Mouse (Mus musculus): ENCODE data around the gene Pgap2.

DNA sequence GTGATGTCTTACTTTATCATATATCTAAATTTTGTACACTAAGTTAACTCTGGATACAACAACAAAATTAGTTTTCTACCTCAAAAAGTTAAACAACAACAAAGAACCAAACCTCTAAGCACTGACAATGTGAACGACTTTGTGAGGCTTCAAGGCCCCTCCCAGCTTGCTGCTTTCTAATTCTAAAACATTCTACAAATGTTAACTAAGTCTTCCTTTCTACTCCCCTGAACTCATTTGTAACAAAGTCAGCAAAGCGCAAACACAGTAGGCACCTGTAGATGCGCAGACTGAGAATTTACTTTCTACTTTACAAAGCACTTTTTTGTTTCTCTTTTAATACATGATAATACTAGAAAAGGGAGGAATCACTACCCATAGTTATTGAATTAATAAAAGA is 9.4 kb upstream of the Pgap2 start:
- no peak for TF ChIP-seq POLR2A (IDR thresholded peaks at IDR 0.05; ENCODE audit: insufficient read depth, low read length)
- TF ChIP-seq CTCF (IDR thresholded peaks at IDR 0.05; ENCODE audit: low read depth, low read length): no peak
